Mouse (Mus musculus) left cerebral cortex, adult 2 months (tissue): ENCODE data around the gene Casc1. TPM values are rescaled to one million over a fixed set of nuclear protein-coding genes. Genes with fewer than 3 reads are reported as not detected.

Experiments
- DNase-seq, 2 experiments: peaks; one replicate each; pipeline ENCODE4 v3.0.0; 2021 to 2022; ENCODE audit warnings: low spot score in 2 of 2, mixed read lengths in 1 of 2; ENCODE audit errors: extremely low spot score in 1 of 2
- H3K27ac ChIP-seq: fragments of 200-600 bp; 2 replicates; pipeline ENCODE4 v1.8.1; 2022
- H3K4me3 ChIP-seq: fragments of 200-600 bp; 2 replicates; pipeline ENCODE4 v1.8.1; 2022
- CTCF ChIP-seq: fragments of 200-600 bp; IDR thresholded peaks from 2 replicates; pipeline ENCODE4 v1.8.1; 2022; ENCODE audit warnings: antibody characterized with exemption, mild to moderate bottlenecking, moderate library complexity
- intact Hi-C: fragments of 180-260 bp; cut with DNase I; formaldehyde crosslinking; loops from one replicate; pipeline ENCODE4 v1.15.1; 2025
- total RNA-seq, 2 experiments: library from RNA; stranded (reverse); gene quantifications; 2 replicates each; pipeline ENCODE4 v1.2.3; 2021

Gene Casc1
- total RNA-seq, 2 experiments from 2014 or later, result 1.3 to 1.9 TPM

DNA sequence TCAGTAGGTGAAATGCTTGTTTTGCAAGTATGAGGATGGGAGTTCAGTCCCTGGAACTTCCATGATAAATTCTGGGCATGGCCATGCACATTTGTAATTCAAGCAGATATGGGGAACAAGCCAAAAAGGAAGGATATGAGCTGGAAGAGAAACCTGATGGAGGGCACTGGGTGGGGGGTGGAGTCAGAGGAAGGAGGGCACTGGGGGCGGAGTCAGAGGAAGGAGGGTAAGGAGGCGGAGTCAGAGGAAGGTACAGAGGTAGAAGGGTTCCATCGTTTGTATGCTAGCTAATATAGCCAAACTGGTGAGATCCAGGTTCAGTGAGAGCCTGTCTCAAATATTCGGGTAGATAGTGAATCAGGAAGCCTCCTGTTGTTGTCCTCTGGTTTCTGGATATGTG lies 81.2 kb downstream of the Casc1 start:
- Histone ChIP-seq H3K4me3 (no peak overlapping the region), H3K27ac (no peak overlapping the region)
- no peak for DNase-seq
- intact Hi-C loops, result no loop called here
- TF ChIP-seq CTCF, result no peak

DNA sequence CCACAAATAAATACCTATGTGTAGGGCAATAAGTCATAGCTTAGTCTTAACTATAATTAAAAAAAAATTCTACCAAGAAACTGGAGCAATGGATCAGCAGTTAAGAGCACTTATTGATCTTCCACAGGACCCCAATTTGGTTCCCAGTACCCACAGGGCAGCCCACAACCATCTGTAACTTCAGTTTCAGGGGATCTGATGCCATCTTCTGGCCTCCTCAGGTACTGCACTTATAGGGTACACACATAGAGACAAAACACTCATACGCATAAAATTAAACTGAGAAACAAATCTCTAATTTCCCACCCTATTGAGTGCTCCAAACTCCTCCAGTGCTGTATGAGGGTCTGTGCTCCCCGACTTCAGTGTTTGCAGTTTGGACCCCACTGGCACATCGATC lies 83.2 kb downstream of the Casc1 start:
- peak; percentile 7; the same call in 1 of the 2 replicates for TF ChIP-seq CTCF
- Histone ChIP-seq H3K27ac (no peak overlapping the region), H3K4me3 (no peak overlapping the region)
- intact Hi-C loops, result no loop called here
- no peak for DNase-seq

- H3K4me3 ChIP-seq, result no peak overlapping the region
- H3K27ac ChIP-seq, result no peak overlapping the region
- intact Hi-C loops, result no loop called here
- DNase-seq, result no peak
- TF ChIP-seq CTCF, result no peak
Observed at GRCm38 (mm10) chr6:145125591-145126113, 85.2 kb downstream of the Casc1 start.

Other genes with a start within 250 kb of the Casc1 start
- 10 to 100 TPM; 84.3 to 85.4 TPM for gene Bcat1, start 134.8 kb downstream of the Casc1 start, total RNA-seq
- gene Lrmp, start 95.4 kb downstream of the Casc1 start, total RNA-seq, result 1 to 10 TPM; 2.4 to 2.5 TPM
- 10 to 100 TPM; 22.5 to 23.4 TPM for gene Etfrf1, start 129 bp upstream of the Casc1 start, total RNA-seq
- gene Kras, start 39.2 kb upstream of the Casc1 start, total RNA-seq, result 10 to 100 TPM; 78.4 to 79.8 TPM